ENCODE assay signal across 11 mouse cellular contexts in the genomic region with DNA sequence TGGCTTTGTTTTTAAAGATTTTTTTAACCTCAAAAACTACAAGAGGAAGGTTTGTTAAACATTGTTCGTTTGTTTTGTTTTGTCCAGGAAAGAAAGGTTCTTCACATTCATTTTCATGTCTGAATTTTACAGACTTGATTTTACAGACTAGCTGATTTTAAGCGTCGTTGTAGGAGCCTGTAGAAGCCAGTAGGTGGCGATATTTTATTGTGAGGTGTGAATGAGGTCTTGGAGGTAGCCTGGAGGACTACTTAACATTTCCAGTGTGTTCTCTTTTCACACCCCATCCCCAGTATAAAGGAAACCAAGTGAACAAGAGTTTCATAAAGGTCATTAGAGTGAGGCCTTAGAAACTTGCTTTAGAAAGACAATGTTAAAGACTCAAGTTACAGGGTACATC. TPM values are rescaled to one million over a fixed set of nuclear protein-coding genes. Genes with fewer than 3 reads are reported as not detected.
A peak's percentile ranks its signal among the peaks of the same experiment; 100 is the strongest.
DNase-seq lines count a peak whose midpoint lies in the region; ATAC-seq and TF ChIP-seq lines count a peak whose summit lies in the region.
"Had no signal": no experiment of that assay in that cellular context is flagged by ENCODE, and none has a peak within 500 bp of the region (broad histone marks: within the 10 kb centered on the region; RNA-seq: fewer than 3 reads in every experiment).

No protein-coding gene starts in this region.

- H3K9me3 ChIP-seq in CH12.LX (replicated peaks; ENCODE audit: low read length) (peaks cover 3% of the 10 kb centered on the region), MEL (replicated peaks; ENCODE audit: insufficient read depth, low read length) (no peaks in the 10 kb centered on the region)
- H3K9me3 ChIP-seq: embryonic facial prominence, embryonic 13.5 days; liver, embryonic 15.5 days; stomach, embryonic 15.5 days had no signal

- TF ChIP-seq RAD21 in CH12.LX (IDR thresholded peaks at IDR 0.05; ENCODE audit: low read depth, low read length) (peak; percentile 71), MEL (IDR thresholded peaks at IDR 0.05; ENCODE audit: low read depth, low read length) (peak; percentile 3; the same call in 1 of the 2 replicates)

- dilution Hi-C loops in CH12.LX (cut with MboI; ENCODE audit: extremely low pct_ligation_motif_present, extremely low pct_unique_long_range_greater_than_20kb, low sequenced_read_pairs): no loop called here

- peak; percentile 57 to 75 for TF ChIP-seq CTCF in CH12.LX (conservative IDR thresholded peaks at IDR 0.05 in 1 of 2, IDR thresholded peaks at IDR 0.05 in 1 of 2; ENCODE audit: low read depth in 2 of 2, low read length in 2 of 2)
- peak in 2 of 3 experiments; percentile 25 to 33; a peak in 4 of 6 replicates for TF ChIP-seq CTCF in MEL (IDR thresholded peaks at IDR 0.05 in 2 of 3, conservative IDR thresholded peaks at IDR 0.05 in 1 of 3; ENCODE audit: control insufficient read depth in 1 of 3, insufficient read depth in 1 of 3, low read depth in 2 of 3, low read length in 3 of 3, poor library complexity in 1 of 3, severe bottlenecking in 1 of 3)

- no peaks in the 10 kb centered on the region for H3K27me3 ChIP-seq in CH12.LX (replicated peaks)
- no peaks in the 10 kb centered on the region for H3K27me3 ChIP-seq in MEL (ENCODE audit: control insufficient read depth in 1 of 2, insufficient read depth in 2 of 2, low read length in 2 of 2)

- H3K9ac ChIP-seq in CH12.LX (ENCODE audit: insufficient read depth, low read depth): no peak overlapping the region
- H3K9ac ChIP-seq in MEL (ENCODE audit: control insufficient read depth, low read depth, low read length, poor library complexity, severe bottlenecking): no peak overlapping the region
- H3K9ac ChIP-seq: embryonic facial prominence, embryonic 13.5 days; liver, embryonic 15.5 days; stomach, embryonic 15.5 days had no signal

- intact Hi-C loops in heart, postnatal 14 days (cut with DNase I): loop anchor here (2.0 to 5.0 kb wide), 2 partner anchors 118 to 175 kb away; no protein-coding TSS in a partner anchor

- no peak for ATAC-seq in megakaryocyte, adult 5-6 weeks (ENCODE audit: poor library complexity, severe bottlenecking)

- H3K79me2 ChIP-seq in CH12.LX (replicated peaks; ENCODE audit: control insufficient read depth, extremely low read depth, insufficient read depth, poor library complexity, severe bottlenecking) (no peaks in the 10 kb centered on the region), MEL (ENCODE audit: control insufficient read depth, insufficient read depth, low read length, poor library complexity) (no peaks in the 10 kb centered on the region)

- TF ChIP-seq POLR2A in CH12.LX (IDR thresholded peaks at IDR 0.05; ENCODE audit: low read depth, low read length) (no peak), MEL (IDR thresholded peaks at IDR 0.05; ENCODE audit: control insufficient read depth in 1 of 2, insufficient read depth in 1 of 2, low read depth in 1 of 2, low read length in 2 of 2, poor library complexity in 1 of 2) (no peak)

- in situ Hi-C loops in CH12.LX (cut with MboI; ENCODE audit: low pct_ligation_motif_present, low pct_unique_long_range_greater_than_20kb, low sequenced_read_pairs): loop anchor here (10.0 kb wide), 1 partner anchor 178 kb away; a partner anchor contains a TSS

- peak; percentile 55 for DNase-seq in kidney, adult 9 months
- no peak for DNase-seq in kidney, adult 18-20 months
- DNase-seq in CH12.LX (ENCODE audit: extremely low read depth) (peak; percentile 43), MEL (ENCODE audit: low read depth, low spot score) (peak; percentile 12)
- peak; percentile 15 to 43 for DNase-seq in heart, postnatal 14 days
- DNase-seq in mesoderm, embryonic 11.5 days (ENCODE audit: low read depth, low spot score): peak; percentile 65
- DNase-seq in urinary bladder, adult 2 months (ENCODE audit: low spot score): no peak

- H3K4me1 ChIP-seq in CH12.LX (ENCODE audit: control insufficient read depth in 1 of 2, insufficient read depth in 2 of 2): peaks cover 0 to 4% of the 10 kb centered on the region in 2 experiments; a peak in 1 of 4 replicates
- no peaks in the 10 kb centered on the region for H3K4me1 ChIP-seq in MEL (ENCODE audit: control insufficient read depth in 1 of 2, insufficient read depth in 2 of 2, low read length in 2 of 2)
- H3K4me1 ChIP-seq: liver, embryonic 15.5 days had no signal

- no peak overlapping the region for H3K27ac ChIP-seq in CH12.LX (ENCODE audit: insufficient read depth, low read depth)
- no peak overlapping the region for H3K27ac ChIP-seq in MEL (ENCODE audit: control insufficient read depth, low read depth, low read length)
- H3K27ac ChIP-seq: embryonic facial prominence, embryonic 13.5 days; liver, embryonic 15.5 days; stomach, embryonic 15.5 days had no signal

- H3K4me2 ChIP-seq in CH12.LX (ENCODE audit: insufficient read depth, low read depth, poor library complexity, severe bottlenecking): no peak overlapping the region
- H3K4me2 ChIP-seq: liver, embryonic 15.5 days had no signal

- H3K4me3 ChIP-seq in CH12.LX (replicated peaks in 1 of 3; ENCODE audit: low read depth in 2 of 3, low read length in 2 of 3, poor library complexity in 1 of 3) (no peak overlapping the region), MEL (ENCODE audit: control insufficient read depth in 1 of 2, insufficient read depth in 1 of 2, low read depth in 2 of 2, low read length in 2 of 2) (no peak overlapping the region)
- H3K4me3 ChIP-seq: liver, embryonic 15.5 days had no signal

- H3K36me3 ChIP-seq in CH12.LX (replicated peaks in 1 of 2; ENCODE audit: control insufficient read depth in 1 of 2, insufficient read depth in 1 of 2, low read length in 1 of 2) (no peaks in the 10 kb centered on the region), MEL (ENCODE audit: control insufficient read depth in 1 of 2, insufficient read depth in 2 of 2, low read length in 2 of 2) (no peaks in the 10 kb centered on the region)
- H3K36me3 ChIP-seq: embryonic facial prominence, embryonic 13.5 days; liver, embryonic 15.5 days; stomach, embryonic 15.5 days had no signal

- TF ChIP-seq EP300 in CH12.LX (IDR thresholded peaks at IDR 0.05; ENCODE audit: low read length) (no peak), MEL (IDR thresholded peaks at IDR 0.05; ENCODE audit: low read depth in 1 of 2, low read length in 2 of 2) (no peak)

TF ChIP-seq in CH12.LX, 34 proteins besides CTCF, POLR2A, EP300 and RAD21:
- TF ChIP-seq JUN (IDR thresholded peaks at IDR 0.05; ENCODE audit: insufficient read depth, low read depth, low read length) (no peak), SMC3 (IDR thresholded peaks at IDR 0.05; ENCODE audit: low read depth, low read length) (peak; percentile 64)

TF ChIP-seq in MEL, 35 proteins besides CTCF, POLR2A, EP300 and RAD21:
- TF ChIP-seq JUND (IDR thresholded peaks at IDR 0.05; ENCODE audit: low read depth, low read length) (no peak), MAZ (IDR thresholded peaks at IDR 0.05; ENCODE audit: low read depth, low read length) (no peak), E2F4 (IDR thresholded peaks at IDR 0.05; ENCODE audit: borderline replicate concordance, low read depth, low read length) (no peak), ZKSCAN1 (IDR thresholded peaks at IDR 0.05; ENCODE audit: low read depth, low read length) (no peak), TBP (IDR thresholded peaks at IDR 0.05; ENCODE audit: low read depth, low read length) (no peak), CHD1 (IDR thresholded peaks at IDR 0.05; ENCODE audit: low read depth, low read length) (no peak), ZNF384 (IDR thresholded peaks at IDR 0.05; ENCODE audit: low read depth, low read length) (no peak), MYB (IDR thresholded peaks at IDR 0.05; ENCODE audit: low read depth, low read length) (no peak), USF2 (IDR thresholded peaks at IDR 0.05; ENCODE audit: borderline replicate concordance in 1 of 2, insufficient read depth in 1 of 2, low read depth in 1 of 2, low read length in 2 of 2) (no peak), TCF12 (IDR thresholded peaks at IDR 0.05; ENCODE audit: low read depth, low read length) (no peak), MAFK (IDR thresholded peaks at IDR 0.05; ENCODE audit: borderline replicate concordance, low read depth, low read length) (no peak)

RNA-seq across cellular contexts. Expression of a gene that starts 1.0 kb away (rescaled TPM):
- not detected in 2 replicates for total RNA-seq in CH12.LX (2012; rRNA removed)
- total RNA-seq in CH12.LX (2014; rRNA removed): not detected in 2 replicates
- polyA plus RNA-seq in CH12.LX (2012; ENCODE audit: insufficient read length, low read depth): not detected in 2 replicates
- total RNA-seq in MEL (2012; rRNA removed): not detected in 2 replicates
- polyA plus RNA-seq in MEL (2012; ENCODE audit: insufficient read depth in 1 of 2, insufficient read length in 2 of 2, low read depth in 1 of 2, low replicate concordance in 2 of 2, missing spikeins in 1 of 2): not detected
- under 1 TPM; 0.43 to 0.59 TPM for total RNA-seq in heart, postnatal 14 days (2021)
- total RNA-seq in megakaryocyte, adult 5-6 weeks (2015): not detected in 2 replicates
- total RNA-seq in megakaryocyte, adult 5-6 weeks (2017): not detected in 2 replicates
- polyA plus RNA-seq in urinary bladder, adult 2 months (2012; rRNA removed): 1.0 and 1.1 TPM in 2 replicates

RNA-seq across cellular contexts. Expression of a gene that starts 26.5 kb away (rescaled TPM):
- total RNA-seq in CH12.LX (2012; rRNA removed) (not detected in 2 replicates), CH12.LX (2014; rRNA removed) (not detected in 2 replicates), MEL (2012; rRNA removed) (not detected in 2 replicates)
- polyA plus RNA-seq in CH12.LX (2012; ENCODE audit: insufficient read length, low read depth) (not detected in 2 replicates), MEL (2012; ENCODE audit: insufficient read depth in 1 of 2, insufficient read length in 2 of 2, low read depth in 1 of 2, low replicate concordance in 2 of 2, missing spikeins in 1 of 2) (not detected)
- total RNA-seq in heart, postnatal 14 days (2021): under 1 TPM; 0.32 to 0.33 TPM
- total RNA-seq in megakaryocyte, adult 5-6 weeks (2015): not detected in 2 replicates
- not detected in 2 replicates for total RNA-seq in megakaryocyte, adult 5-6 weeks (2017)
- 1.5 and 1.7 TPM in 2 replicates for polyA plus RNA-seq in urinary bladder, adult 2 months (2012; rRNA removed)
- polyA plus RNA-seq: embryonic facial prominence, embryonic 13.5 days had no signal

Comparison
In these comparisons a context has a peak if more than half of its experiments do, and no peak if none do; other contexts are left out.
1. DNase-seq: peak in kidney, adult 9 months (single experiment), CH12.LX (single experiment), MEL (single experiment), heart, postnatal 14 days (2 of 2) and mesoderm, embryonic 11.5 days (single experiment); none in kidney, adult 18-20 months (single experiment) and urinary bladder, adult 2 months (single experiment).